Mouse (Mus musculus): Measurements from ENCODE around the gene Lgr4. TPM values are rescaled to one million over a fixed set of nuclear protein-coding genes. Genes with fewer than 3 reads are reported as not detected.

The Lgr4 gene
- polyA plus RNA-seq, 1 experiment = 0.04 TPM

DNA sequence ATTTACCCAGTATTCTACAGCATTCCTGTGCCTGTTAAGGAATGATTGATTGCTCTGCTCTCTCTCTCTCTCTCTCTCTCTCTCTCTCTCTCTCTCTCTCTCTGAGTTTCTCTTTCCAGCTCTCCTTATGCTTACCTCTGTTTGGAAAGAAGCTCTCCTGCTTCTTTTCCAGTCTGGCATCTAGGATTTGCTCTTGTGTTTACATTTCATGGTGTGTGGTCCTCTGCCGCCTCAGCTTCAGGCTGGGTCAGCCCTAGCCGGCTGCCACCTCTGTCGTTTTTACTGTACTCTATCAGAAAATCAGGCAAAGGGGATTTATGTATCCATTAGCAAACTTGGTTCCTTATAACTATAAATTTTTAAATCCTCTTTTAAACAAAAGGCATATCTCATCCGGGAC lies 118.8 kb downstream of the Lgr4 start:
- H3K27me3 ChIP-seq (ENCODE audit: control insufficient read depth) = no peaks in the 10 kb centered on the region
- H3K4me1 ChIP-seq (ENCODE audit: control insufficient read depth) = peaks cover 3% of the 10 kb centered on the region
- H3K4me3 ChIP-seq (replicated peaks) = no peak overlapping the region
- H3K36me3 ChIP-seq (ENCODE audit: control insufficient read depth) = peaks cover 73% of the 10 kb centered on the region
- TF ChIP-seq TAL1 (IDR thresholded peaks at IDR 0.05; ENCODE audit: low read length) (no peak), GATA1 (IDR thresholded peaks at IDR 0.05; ENCODE audit: low read length) (no peak)
- H3K9me3 ChIP-seq (ENCODE audit: control insufficient read depth, low read length) = no peaks in the 10 kb centered on the region

DNA sequence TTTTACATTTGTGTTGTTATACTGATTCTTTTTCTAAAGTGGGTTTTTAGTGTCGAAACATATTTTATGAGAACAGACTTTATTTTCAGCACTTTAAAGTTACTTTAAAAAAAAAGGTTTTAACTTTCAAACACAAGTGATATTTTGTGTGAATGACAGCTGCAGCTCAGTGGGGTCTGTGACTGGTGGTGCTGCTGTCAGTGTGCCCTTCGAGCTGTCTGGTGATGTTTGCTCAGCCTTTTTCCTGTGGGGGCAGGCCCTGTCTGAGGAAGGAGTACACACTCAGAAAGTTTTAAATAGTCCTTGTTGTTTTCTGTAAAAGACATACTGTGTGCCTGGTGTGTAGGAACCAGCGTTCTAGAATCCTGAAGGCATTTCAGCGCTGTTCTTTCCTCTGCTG lies 119.2 kb downstream of the Lgr4 start:
- Histone ChIP-seq H3K4me1 (ENCODE audit: control insufficient read depth) (peaks cover 3% of the 10 kb centered on the region), H3K9me3 (ENCODE audit: control insufficient read depth, low read length) (no peaks in the 10 kb centered on the region), H3K36me3 (ENCODE audit: control insufficient read depth) (peaks cover 75% of the 10 kb centered on the region), H3K4me3 (replicated peaks) (no peak overlapping the region), H3K27me3 (ENCODE audit: control insufficient read depth) (no peaks in the 10 kb centered on the region)
- TF ChIP-seq TAL1 (IDR thresholded peaks at IDR 0.05; ENCODE audit: low read length) = no peak
- TF ChIP-seq GATA1 (IDR thresholded peaks at IDR 0.05; ENCODE audit: low read length) = no peak

DNA sequence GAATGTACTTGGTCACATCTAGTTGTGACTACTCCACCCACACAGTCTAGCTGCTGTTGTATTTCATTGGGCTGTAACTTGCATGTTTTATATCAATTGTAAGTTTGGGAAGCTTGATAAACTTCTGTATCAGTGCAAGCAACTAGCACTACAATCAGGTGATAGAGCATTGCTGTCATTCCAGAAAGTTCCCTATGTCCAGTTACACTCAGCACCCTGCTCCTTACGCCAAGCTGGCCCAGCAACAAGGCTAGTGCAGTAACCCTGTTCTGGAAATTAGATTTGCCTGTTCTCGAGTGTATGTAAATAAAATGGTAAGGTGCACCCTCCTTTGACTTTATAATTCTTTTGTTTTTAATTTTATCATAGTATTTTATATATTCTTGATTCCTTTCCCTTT lies 119.8 kb downstream of the Lgr4 start:
- H3K36me3 ChIP-seq (ENCODE audit: control insufficient read depth) = peaks cover 74% of the 10 kb centered on the region
- no peaks in the 10 kb centered on the region for H3K9me3 ChIP-seq (ENCODE audit: control insufficient read depth, low read length)
- H3K4me3 ChIP-seq (replicated peaks) = no peak overlapping the region
- no peak for TF ChIP-seq GATA1 (IDR thresholded peaks at IDR 0.05; ENCODE audit: low read length)
- no peak for TF ChIP-seq TAL1 (IDR thresholded peaks at IDR 0.05; ENCODE audit: low read length)
- no peaks in the 10 kb centered on the region for H3K27me3 ChIP-seq (ENCODE audit: control insufficient read depth)
- peaks cover 3% of the 10 kb centered on the region for H3K4me1 ChIP-seq (ENCODE audit: control insufficient read depth)

DNA sequence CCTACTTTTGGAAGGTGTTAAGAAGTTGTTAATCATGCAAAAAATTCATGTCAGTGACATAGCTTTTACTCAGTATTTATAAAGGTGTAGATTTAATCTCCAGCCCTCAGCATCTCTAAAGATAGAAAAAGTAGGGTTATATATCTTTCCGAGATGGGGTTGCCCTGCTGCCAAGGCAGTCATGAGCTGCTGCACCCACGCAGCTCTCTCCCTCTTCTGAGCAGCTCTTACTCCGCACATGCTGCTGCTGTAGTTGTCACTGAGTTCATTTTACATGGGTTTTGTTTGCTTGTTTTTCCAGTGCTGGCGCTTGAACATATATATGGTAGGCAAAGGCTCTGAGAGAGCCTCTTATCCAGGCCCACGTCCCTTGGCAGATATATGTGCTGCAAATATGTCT lies 120.9 kb downstream of the Lgr4 start:
- peaks cover 3% of the 10 kb centered on the region for H3K4me1 ChIP-seq (ENCODE audit: control insufficient read depth)
- peaks cover 73% of the 10 kb centered on the region for H3K36me3 ChIP-seq (ENCODE audit: control insufficient read depth)
- H3K9me3 ChIP-seq (ENCODE audit: control insufficient read depth, low read length) = no peaks in the 10 kb centered on the region
- no peaks in the 10 kb centered on the region for H3K27me3 ChIP-seq (ENCODE audit: control insufficient read depth)
- TF ChIP-seq GATA1 (IDR thresholded peaks at IDR 0.05; ENCODE audit: low read length) = no peak
- no peak for TF ChIP-seq TAL1 (IDR thresholded peaks at IDR 0.05; ENCODE audit: low read length)
- no peak overlapping the region for H3K4me3 ChIP-seq (replicated peaks)

DNA sequence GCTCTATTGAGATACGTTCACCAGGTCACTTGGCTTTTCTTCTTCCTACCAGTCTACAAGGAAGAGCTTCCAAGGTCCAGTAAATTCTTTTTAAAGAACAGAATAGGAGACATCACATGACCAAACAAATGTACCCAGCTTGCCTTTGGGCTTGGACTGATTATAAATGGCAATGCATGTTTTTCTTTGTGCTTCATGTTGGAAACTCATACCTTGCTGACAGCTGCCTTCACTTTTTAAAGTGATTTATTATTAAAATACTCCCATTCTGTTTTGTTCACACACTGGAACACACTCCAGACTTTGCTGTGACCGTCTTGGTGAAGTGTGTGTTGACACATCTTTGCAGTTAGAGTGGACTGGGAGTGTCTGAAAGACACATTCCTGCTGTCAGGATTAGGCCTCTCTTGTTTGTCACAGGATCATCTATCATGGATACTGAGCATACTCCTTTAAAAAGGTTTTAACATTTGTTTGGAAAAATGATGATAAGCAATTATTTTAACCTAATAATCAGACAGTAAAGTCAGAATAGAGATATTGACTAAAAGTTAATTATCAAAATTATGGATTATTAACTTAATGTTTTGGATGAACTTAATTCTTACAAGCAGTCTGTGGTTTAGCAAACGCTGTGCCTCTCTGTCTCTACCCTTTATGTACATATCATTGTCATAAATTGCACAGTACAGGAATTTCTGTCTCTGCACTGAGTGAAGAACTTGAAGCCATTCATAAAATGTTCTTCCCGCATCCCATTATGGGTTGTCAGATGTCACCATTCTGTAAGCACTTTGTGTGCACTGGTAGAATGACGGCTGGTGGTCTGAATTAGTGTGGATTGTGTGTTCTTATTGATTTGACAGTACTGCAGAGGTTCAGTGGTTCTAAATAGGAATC lies 125.7 kb downstream of the Lgr4 start:
- Histone ChIP-seq H3K9me3 (ENCODE audit: control insufficient read depth, low read length) (no peaks in the 10 kb centered on the region), H3K4me3 (replicated peaks) (no peak overlapping the region), H3K27me3 (ENCODE audit: control insufficient read depth) (no peaks in the 10 kb centered on the region), H3K4me1 (ENCODE audit: control insufficient read depth) (no peaks in the 10 kb centered on the region), H3K36me3 (ENCODE audit: control insufficient read depth) (peaks cover 68% of the 10 kb centered on the region)
- no peak for TF ChIP-seq TAL1 (IDR thresholded peaks at IDR 0.05; ENCODE audit: low read length)
- TF ChIP-seq GATA1 (IDR thresholded peaks at IDR 0.05; ENCODE audit: low read length) = no peak

DNA sequence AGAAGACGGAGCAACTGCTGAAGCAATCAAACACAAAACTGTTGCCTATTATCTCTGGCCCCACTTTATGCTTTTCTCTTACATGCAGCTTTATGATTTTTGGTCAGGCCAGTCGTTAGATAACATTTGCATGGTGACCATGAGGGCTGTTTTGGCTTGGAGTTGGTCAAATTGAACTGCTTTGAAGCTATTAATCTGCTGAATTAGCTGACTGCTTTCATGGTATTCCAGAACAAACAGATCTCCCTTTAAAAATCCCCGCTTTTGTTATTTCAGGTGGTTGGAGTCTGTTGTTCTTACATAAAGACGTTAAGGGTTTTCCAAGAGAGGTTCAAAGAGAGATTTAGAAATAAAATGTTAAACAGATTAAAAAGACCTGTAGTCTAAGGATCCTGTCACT lies 141.0 kb downstream of the Lgr4 start:
- Histone ChIP-seq H3K4me3 (replicated peaks) (no peak overlapping the region), H3K4me1 (ENCODE audit: control insufficient read depth) (no peaks in the 10 kb centered on the region), H3K27me3 (ENCODE audit: control insufficient read depth) (no peaks in the 10 kb centered on the region), H3K9me3 (ENCODE audit: control insufficient read depth, low read length) (no peaks in the 10 kb centered on the region), H3K36me3 (ENCODE audit: control insufficient read depth) (no peaks in the 10 kb centered on the region)
- no peak for TF ChIP-seq TAL1 (IDR thresholded peaks at IDR 0.05; ENCODE audit: low read length)
- TF ChIP-seq GATA1 (IDR thresholded peaks at IDR 0.05; ENCODE audit: low read length) = no peak

DNA sequence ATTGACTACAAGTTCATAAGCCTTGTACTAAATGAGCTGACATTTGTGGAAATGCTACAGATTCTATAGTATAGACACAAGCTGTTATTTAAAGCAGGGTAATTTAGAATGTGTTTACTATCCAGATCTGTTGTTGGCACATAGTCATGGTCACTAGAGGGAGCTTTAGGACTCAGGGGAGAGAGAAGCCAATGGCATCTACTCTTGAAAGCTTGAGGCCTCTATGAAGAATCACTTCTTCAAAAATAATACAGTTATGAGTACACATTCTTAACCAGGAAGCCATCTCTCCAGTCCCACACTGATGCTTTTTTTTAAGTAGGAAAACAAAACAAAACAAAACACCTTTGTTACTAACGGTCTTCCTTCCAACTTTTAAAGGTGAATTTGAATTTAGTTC lies 145.7 kb downstream of the Lgr4 start:
- no peak for TF ChIP-seq TAL1 (IDR thresholded peaks at IDR 0.05; ENCODE audit: low read length)
- no peak for TF ChIP-seq GATA1 (IDR thresholded peaks at IDR 0.05; ENCODE audit: low read length)

More for the DNA sequence above, 145.7 kb downstream of the Lgr4 start:
- Histone ChIP-seq H3K27me3 (ENCODE audit: control insufficient read depth) (no peaks in the 10 kb centered on the region), H3K9me3 (ENCODE audit: control insufficient read depth, low read length) (no peaks in the 10 kb centered on the region), H3K4me3 (replicated peaks) (no peak overlapping the region), H3K36me3 (ENCODE audit: control insufficient read depth) (no peaks in the 10 kb centered on the region), H3K4me1 (ENCODE audit: control insufficient read depth) (no peaks in the 10 kb centered on the region)

Other genes starting within 250 kb of the Lgr4 start
- gene Bdnf, start 242.9 kb upstream of the Lgr4 start, polyA plus RNA-seq (2012) = 0.01 TPM in 1 of 2 replicates, not detected in the other
- 0.03 and 0.04 TPM in 2 replicates for gene Lin7c, start 26.8 kb upstream of the Lgr4 start, polyA plus RNA-seq (2012)
- gene Ccdc34, start 100.2 kb downstream of the Lgr4 start, polyA plus RNA-seq (2012) = 7.4 and 10.2 TPM in 2 replicates